Mouse (Mus musculus): Measurements from ENCODE around the gene Fsd1. TPM values are rescaled to one million over a fixed set of nuclear protein-coding genes. Genes with fewer than 3 reads are reported as not detected.

The Fsd1 gene
- polyA plus RNA-seq (2014; fragmentation: Illumina TruSeq; extraction: RNeasy Lipid Tissue Mini Kit (QIAGEN cat#74804); ENCODE audit: low read depth, low replicate concordance), result not detected

DNA sequence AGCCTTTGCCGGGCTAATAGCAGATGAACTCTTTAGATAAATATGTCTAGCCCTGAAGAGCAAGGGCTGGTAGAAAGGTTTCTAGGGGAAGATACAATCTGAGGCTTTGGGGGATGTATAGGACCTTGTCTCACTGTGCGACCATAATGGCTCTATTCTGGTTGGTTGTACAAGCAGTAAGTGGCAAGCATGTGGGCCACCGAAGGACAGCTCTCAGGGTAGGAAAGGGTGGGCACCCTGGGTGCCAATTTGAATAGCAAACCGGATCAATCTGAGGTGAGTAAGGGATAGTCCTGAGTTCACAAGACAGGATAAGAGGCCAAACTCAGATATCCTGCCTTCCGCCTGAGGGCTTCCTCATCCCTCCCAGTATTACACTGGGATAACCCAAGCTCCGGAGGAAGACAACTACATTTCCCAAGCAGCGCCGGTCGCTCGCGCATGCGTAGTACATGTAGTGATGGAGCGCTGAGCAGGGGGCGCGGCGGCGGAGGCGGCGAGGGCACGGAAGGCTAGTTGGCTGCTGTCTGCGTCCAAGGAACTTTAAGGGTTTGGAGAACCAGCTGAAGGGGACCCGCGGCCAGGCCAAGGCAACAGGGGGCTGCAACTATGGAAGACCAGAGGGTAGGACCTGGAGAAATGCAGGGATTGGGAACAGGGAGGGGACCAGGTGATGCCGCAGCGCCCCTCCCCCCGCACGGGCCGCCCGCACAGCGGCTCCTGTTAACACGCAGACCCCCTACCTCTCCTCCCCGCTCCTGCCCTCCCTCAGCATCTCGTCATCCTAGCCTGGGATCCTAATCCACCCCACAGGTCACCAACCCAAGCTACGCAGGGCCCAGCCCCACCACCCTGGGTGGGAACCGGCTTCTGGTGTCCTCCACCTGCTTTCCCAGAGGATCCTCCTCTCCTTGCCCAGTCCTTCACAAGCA lies at the start of gene Fsd1:
Gene Fsd1 (plus strand): TSS at position 480 of the 932 bp plus-strand sequence.

DNA sequence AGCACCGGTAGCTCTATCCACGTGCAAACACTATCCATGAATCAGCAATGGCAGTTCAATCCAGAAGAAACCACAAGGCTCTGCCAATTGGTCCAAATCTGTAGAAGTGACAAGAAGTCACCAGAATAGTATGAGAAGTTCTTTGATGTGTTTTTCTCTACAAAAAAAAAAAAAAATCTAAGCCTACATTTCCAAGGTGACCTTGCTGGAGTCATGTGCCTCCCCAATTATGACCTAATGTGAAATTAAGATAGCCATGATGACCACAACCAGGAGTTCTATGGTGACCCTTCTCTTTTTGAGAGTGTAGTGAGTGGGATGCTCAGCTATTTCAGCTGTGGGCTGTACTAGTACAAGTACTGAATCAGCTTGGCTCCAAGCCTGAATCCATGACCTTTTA lies 36.9 kb upstream of the Fsd1 start, which contains the start of gene Zfp119b:
Gene Zfp119b (minus strand): TSS at position 101 of the 400 bp plus-strand sequence.

DNA sequence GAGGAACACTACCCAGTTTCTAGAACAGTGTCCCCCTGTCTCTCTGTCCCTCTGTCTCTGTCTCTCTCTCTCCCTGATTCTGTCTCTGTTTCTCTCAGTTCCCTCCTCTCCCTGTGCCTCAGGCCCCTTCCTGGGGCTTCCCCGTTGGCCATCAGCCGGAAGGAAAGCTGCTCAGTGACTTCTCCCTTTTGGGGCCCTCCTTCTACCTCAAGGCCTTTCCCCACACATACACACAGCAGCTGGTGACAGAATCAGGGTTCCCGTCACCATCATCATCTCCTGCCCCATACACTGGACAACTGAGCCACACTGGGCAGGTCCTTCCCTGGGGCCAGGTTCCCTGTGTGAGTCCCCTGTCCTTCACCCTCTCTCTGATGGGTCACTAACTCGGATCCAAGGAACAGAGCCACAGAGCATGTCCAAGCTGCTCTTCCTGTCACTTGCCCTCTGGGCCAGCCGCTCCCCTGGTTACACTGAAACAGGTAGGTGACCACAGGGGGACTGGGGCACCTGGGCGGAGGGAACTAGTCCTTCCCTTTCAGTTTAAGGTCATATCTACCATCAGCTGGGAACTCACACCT lies 33.8 kb upstream of the Fsd1 start, which contains the start of gene Ebi3:
Gene Ebi3 (plus strand): TSS at position 194 of the 581 bp plus-strand sequence.

DNA sequence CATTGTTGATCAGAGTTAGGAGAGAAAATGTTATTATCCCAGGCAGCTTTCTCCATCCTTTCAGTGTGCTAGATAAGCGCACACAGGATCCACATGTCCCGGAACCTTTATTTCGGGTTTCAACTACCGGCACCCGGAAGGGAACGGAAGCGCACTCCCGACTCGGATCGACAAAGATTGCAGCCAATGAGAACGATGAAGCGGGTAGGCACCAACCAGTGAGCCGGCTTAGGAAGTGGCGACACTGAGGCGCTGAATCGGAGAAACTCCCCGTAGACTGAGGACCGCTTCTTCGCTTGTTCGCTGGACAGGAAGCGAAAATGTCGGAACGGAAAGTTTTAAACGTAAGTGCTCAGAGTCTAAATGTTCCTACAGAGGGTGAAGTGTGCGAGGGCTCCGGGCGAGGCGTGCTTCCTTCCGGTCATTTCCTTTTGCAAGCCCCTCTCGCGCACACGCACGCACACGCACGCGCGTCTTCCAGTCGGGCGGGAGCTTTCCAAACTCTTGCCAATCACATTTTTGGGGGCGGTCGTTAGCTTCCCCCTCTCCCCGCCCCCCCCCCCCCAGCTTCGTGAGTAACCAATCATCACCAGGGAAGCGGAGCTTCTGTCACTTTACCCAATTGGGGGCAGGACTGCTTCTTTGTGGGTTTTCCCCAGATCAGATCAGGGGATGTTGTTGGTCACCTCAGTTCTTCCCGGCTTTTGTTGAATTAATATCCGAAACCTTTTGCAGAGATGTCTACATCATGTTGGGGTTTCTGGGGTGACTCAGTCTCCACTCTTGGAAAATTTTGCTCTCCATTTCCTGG lies 27.2 kb upstream of the Fsd1 start, which contains the start of gene Yju2:
Gene Yju2 (plus strand): TSS at position 182 of the 811 bp plus-strand sequence.

DNA sequence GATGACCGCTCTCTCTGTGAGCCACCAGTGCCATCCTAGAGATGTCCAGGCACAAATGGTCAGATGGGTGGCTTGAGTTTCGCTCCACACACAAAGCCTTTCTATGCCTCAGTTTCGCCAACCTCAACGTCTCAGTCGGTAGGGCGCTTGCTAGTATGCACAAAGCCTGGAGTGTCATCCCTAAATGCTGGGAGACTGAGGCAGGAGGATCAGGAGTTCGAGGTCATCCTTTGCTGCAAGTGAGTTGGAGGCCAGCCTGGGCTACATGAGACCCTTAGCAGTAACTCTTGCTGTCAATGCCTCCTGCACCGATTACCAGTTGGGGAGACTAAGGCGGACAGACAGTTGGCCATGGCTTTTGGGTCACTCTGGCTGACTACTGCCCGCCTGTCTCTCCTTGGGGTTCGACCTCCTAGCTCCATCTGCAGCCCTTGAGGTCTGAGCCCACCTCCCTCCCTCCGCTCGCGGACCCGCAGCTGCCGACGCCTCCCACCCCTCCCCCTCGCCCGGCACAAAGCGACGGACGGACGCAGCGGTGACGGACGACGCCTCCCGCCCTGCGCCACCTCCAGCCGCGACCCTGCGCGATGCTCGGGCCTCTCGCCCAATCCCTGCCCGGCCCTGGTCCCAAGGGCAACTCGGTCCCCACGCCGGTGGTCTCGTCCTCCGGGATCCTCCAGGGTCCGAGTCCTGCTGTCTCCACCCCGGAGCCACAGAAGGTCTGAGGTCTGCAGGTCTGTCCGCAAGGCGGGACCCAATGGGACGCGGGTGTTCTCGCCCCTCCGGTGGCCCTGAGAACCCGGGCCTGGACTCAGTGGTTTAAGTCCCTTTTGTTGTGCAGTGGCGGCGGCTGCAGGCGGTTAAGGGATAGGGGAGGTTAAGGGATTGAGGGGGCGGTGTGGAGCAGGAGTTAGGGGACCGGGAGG lies 16.1 kb upstream of the Fsd1 start, which contains the start of gene Shd:
Gene Shd (plus strand): TSS at position 502 of the 926 bp plus-strand sequence.

DNA sequence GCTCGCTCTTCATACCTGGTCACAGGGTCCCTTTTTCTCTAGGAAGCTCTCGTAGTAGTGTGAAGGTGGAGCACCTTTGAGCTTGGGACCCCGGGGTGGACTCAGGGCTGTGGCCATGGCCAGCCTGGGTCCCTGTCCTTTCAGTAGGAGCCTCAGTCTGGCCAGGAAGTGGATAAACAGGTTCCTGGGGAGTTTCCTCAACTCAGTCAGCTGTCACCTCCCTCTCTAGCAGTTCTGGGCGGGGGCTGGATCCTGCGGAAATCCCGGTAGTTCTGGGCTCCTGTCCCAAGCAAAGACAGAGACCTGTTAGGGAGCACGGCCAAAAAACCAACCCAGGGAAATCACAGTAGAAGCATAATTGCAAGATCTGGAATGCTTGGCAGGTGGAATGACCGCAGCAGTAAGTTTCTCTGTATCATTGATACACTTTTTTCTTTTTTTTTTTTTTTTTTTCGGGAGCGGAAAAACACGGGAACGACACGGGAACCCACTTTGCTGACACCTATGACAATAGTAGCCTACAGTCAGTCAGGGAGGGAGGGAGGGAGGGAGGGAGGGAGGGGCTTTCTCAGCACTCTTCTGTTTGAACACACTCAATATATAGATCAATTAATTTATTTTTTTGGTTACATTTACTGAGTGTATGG lies 19.2 kb downstream of the Fsd1 start, which contains the start of the genes Stap2 and Mpnd:
Gene Stap2 (minus strand): TSS at position 170 of the 647 bp plus-strand sequence.
Gene Mpnd (plus strand): TSS at position 297 of the 647 bp plus-strand sequence.

DNA sequence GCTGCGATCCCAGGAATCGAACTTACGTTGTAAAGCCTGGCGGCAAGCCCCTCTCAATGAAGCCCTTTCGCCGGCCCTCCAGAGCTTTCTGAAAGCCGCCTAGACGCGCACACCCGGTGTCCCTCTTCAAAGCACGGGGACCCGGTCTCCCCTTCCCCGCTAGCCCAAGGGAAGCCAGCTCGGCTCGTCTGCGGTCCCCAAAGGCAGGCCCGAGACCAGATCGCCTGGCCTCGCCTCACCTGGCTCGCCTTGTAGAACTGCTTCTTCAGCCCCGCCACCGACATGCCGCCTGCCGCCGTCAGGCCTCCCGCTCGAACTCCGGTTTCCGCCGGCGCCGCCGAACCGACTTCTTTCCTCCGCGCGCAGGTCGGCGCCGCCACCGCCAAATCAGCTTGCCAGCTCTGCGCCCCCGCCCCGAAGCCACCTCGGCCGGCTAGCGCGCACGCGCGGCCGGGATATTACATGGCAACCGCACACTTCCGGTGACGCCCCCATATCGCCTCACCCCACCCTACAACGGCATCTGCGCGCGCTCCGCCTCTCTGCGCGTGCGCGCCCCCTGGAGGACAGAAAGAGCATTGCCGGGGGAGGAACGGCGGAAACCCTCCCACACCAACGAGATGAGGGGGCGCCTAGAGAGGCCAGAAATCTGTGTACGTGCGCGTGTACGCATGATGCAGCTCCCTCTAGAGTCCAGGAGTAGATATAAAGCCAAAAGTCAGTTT lies 50.0 kb downstream of the Fsd1 start, which contains the start of gene Sh3gl1:
Gene Sh3gl1 (minus strand): TSS at position 460 of the 725 bp plus-strand sequence.

DNA sequence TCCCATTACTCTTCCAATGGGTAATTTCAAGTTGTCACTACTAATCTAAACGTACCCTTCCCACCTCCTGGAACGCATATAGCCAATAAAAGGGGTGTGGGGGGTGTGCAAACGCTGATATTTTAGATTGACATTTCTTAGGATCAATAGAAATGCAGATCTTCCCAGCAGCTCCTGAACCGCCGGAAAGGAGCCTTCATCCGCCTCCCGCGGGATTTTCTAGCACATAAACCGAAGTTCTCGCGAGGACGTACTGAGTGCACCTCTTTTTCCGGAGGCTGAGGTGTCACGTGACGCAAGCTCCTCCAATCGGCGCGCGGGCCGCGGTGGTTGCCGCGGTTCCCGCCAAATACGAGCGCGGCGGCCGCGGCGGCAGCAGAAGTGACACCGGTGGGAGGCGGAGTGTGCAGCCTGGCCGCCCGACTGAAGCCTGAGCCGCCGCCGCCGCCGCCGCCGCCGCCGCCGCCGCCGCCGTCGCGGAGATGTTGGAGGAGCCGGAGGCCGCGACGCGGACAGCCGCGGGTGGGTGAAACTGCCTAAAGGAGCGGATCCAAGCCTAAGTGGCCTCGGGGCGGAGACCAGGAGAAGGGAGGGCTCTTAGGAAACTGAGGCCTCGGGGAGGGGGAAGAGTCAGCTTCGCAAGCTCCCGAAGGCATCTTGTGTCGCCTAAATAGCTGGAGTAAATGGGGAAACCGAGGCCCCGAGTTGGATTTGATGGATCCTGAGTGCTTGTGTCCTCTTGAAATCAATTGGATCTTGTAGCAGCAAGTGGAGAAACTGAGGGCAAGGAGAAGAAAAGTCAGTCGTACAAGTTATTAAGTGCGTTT lies 53.9 kb downstream of the Fsd1 start, which contains the start of gene Chaf1a:
Gene Chaf1a (plus strand): TSS at position 410 of the 827 bp plus-strand sequence.

Other genes starting within 250 kb of the Fsd1 start
- gene Adgre4, start 236.5 kb upstream of the Fsd1 start, polyA plus RNA-seq (2014; fragmentation: Illumina TruSeq; extraction: RNeasy Lipid Tissue Mini Kit (QIAGEN cat#74804); ENCODE audit: low read depth, low replicate concordance), result 0.07 TPM
- gene Zfp119a, start 107.6 kb upstream of the Fsd1 start, polyA plus RNA-seq (2014; fragmentation: Illumina TruSeq; extraction: RNeasy Lipid Tissue Mini Kit (QIAGEN cat#74804); ENCODE audit: low read depth, low replicate concordance), result 3.0 TPM
- 4.6 TPM for gene Zfp959, start 94.4 kb upstream of the Fsd1 start, polyA plus RNA-seq (2014; fragmentation: Illumina TruSeq; extraction: RNeasy Lipid Tissue Mini Kit (QIAGEN cat#74804); ENCODE audit: low read depth, low replicate concordance)
- gene Zfp119b, start 37.0 kb upstream of the Fsd1 start, polyA plus RNA-seq (2014; fragmentation: Illumina TruSeq; extraction: RNeasy Lipid Tissue Mini Kit (QIAGEN cat#74804); ENCODE audit: low read depth, low replicate concordance), result 5.8 TPM
- not detected for gene Ebi3, start 33.9 kb upstream of the Fsd1 start, polyA plus RNA-seq (2014; fragmentation: Illumina TruSeq; extraction: RNeasy Lipid Tissue Mini Kit (QIAGEN cat#74804); ENCODE audit: low read depth, low replicate concordance)
- gene Yju2, start 27.4 kb upstream of the Fsd1 start, polyA plus RNA-seq (2014; fragmentation: Illumina TruSeq; extraction: RNeasy Lipid Tissue Mini Kit (QIAGEN cat#74804); ENCODE audit: low read depth, low replicate concordance), result 1.1 TPM
- gene Shd, start 16.0 kb upstream of the Fsd1 start, polyA plus RNA-seq (2014; fragmentation: Illumina TruSeq; extraction: RNeasy Lipid Tissue Mini Kit (QIAGEN cat#74804); ENCODE audit: low read depth, low replicate concordance), result not detected
- gene Stap2, start 19.1 kb downstream of the Fsd1 start, polyA plus RNA-seq (2014; fragmentation: Illumina TruSeq; extraction: RNeasy Lipid Tissue Mini Kit (QIAGEN cat#74804); ENCODE audit: low read depth, low replicate concordance), result 2.7 TPM
- not detected for gene Mpnd, start 19.2 kb downstream of the Fsd1 start, polyA plus RNA-seq (2014; fragmentation: Illumina TruSeq; extraction: RNeasy Lipid Tissue Mini Kit (QIAGEN cat#74804); ENCODE audit: low read depth, low replicate concordance)
- gene Sh3gl1, start 50.1 kb downstream of the Fsd1 start, polyA plus RNA-seq (2014; fragmentation: Illumina TruSeq; extraction: RNeasy Lipid Tissue Mini Kit (QIAGEN cat#74804); ENCODE audit: low read depth, low replicate concordance), result 1.3 TPM
- 9.1 TPM for gene Chaf1a, start 53.9 kb downstream of the Fsd1 start, polyA plus RNA-seq (2014; fragmentation: Illumina TruSeq; extraction: RNeasy Lipid Tissue Mini Kit (QIAGEN cat#74804); ENCODE audit: low read depth, low replicate concordance)
- 116 TPM for gene Ubxn6, start 88.5 kb downstream of the Fsd1 start, polyA plus RNA-seq (2014; fragmentation: Illumina TruSeq; extraction: RNeasy Lipid Tissue Mini Kit (QIAGEN cat#74804); ENCODE audit: low read depth, low replicate concordance)
- 8.6 TPM for gene Hdgfl2, start 93.1 kb downstream of the Fsd1 start, polyA plus RNA-seq (2014; fragmentation: Illumina TruSeq; extraction: RNeasy Lipid Tissue Mini Kit (QIAGEN cat#74804); ENCODE audit: low read depth, low replicate concordance)
- gene Plin4, start 123.3 kb downstream of the Fsd1 start, polyA plus RNA-seq (2014; fragmentation: Illumina TruSeq; extraction: RNeasy Lipid Tissue Mini Kit (QIAGEN cat#74804); ENCODE audit: low read depth, low replicate concordance), result 0.07 TPM
- gene Plin5, start 131.1 kb downstream of the Fsd1 start, polyA plus RNA-seq (2014; fragmentation: Illumina TruSeq; extraction: RNeasy Lipid Tissue Mini Kit (QIAGEN cat#74804); ENCODE audit: low read depth, low replicate concordance), result 0.46 TPM
- not detected for gene Lrg1, start 135.5 kb downstream of the Fsd1 start, polyA plus RNA-seq (2014; fragmentation: Illumina TruSeq; extraction: RNeasy Lipid Tissue Mini Kit (QIAGEN cat#74804); ENCODE audit: low read depth, low replicate concordance)
- gene Sema6b, start 153.8 kb downstream of the Fsd1 start, polyA plus RNA-seq (2014; fragmentation: Illumina TruSeq; extraction: RNeasy Lipid Tissue Mini Kit (QIAGEN cat#74804); ENCODE audit: low read depth, low replicate concordance), result not detected
- gene Tnfaip8l1, start 176.0 kb downstream of the Fsd1 start, polyA plus RNA-seq (2014; fragmentation: Illumina TruSeq; extraction: RNeasy Lipid Tissue Mini Kit (QIAGEN cat#74804); ENCODE audit: low read depth, low replicate concordance), result 0.07 TPM
- gene Mydgf, start 197.4 kb downstream of the Fsd1 start, polyA plus RNA-seq (2014; fragmentation: Illumina TruSeq; extraction: RNeasy Lipid Tissue Mini Kit (QIAGEN cat#74804); ENCODE audit: low read depth, low replicate concordance), result 9.1 TPM
- 0.27 TPM for gene Dpp9, start 232.4 kb downstream of the Fsd1 start, polyA plus RNA-seq (2014; fragmentation: Illumina TruSeq; extraction: RNeasy Lipid Tissue Mini Kit (QIAGEN cat#74804); ENCODE audit: low read depth, low replicate concordance)